ENCODE assay signal across 9 mouse cellular contexts in genomic region chr4:133480185-133480537, GRCm38 (mm10). TPM values are rescaled to one million over a fixed set of nuclear protein-coding genes. Genes with fewer than 3 reads are reported as not detected.
DNase-seq lines count a peak whose midpoint lies in the region; ATAC-seq and TF ChIP-seq lines count a peak whose summit lies in the region.
"Had no signal": no experiment of that assay in that cellular context is flagged by ENCODE, and none has a peak within 500 bp of the region (broad histone marks: within the 10 kb centered on the region; RNA-seq: fewer than 3 reads in every experiment).

No protein-coding gene starts in this region.

- H3K36me3 ChIP-seq in liver, adult 2 months (ENCODE audit: control insufficient read depth, insufficient read depth, low read length): no peaks in the 10 kb centered on the region
- H3K36me3 ChIP-seq in embryonic facial prominence, embryonic 14.5 days (ENCODE audit: control insufficient read depth, insufficient read depth, low read length): no peaks in the 10 kb centered on the region
- no peaks in the 10 kb centered on the region for H3K36me3 ChIP-seq in intestine, embryonic 14.5 days (ENCODE audit: control insufficient read depth, insufficient read depth, low read length)
- no peaks in the 10 kb centered on the region for H3K36me3 ChIP-seq in myocyte (ENCODE audit: control insufficient read depth, insufficient read depth)

- TF ChIP-seq POLR2A in liver, adult 2 months (IDR thresholded peaks at IDR 0.05; ENCODE audit: extremely low read depth, insufficient read depth, low read length): no peak
- no peak for TF ChIP-seq POLR2A in myocyte (IDR thresholded peaks at IDR 0.05; ENCODE audit: insufficient read length, low read depth)

- H3K27me3 ChIP-seq in liver, adult 2 months (ENCODE audit: control insufficient read depth, insufficient read depth, low read length): no peaks in the 10 kb centered on the region
- peaks cover 16% of the 10 kb centered on the region for H3K27me3 ChIP-seq in embryonic facial prominence, embryonic 14.5 days (replicated peaks; ENCODE audit: control insufficient read depth, insufficient read depth, low read length)
- peaks cover 42% of the 10 kb centered on the region for H3K27me3 ChIP-seq in intestine, embryonic 14.5 days (replicated peaks; ENCODE audit: control insufficient read depth, insufficient read depth, low read length)
- H3K27me3 ChIP-seq in myocyte (ENCODE audit: control insufficient read depth, insufficient read depth, insufficient read length): no peaks in the 10 kb centered on the region

- H3K4me2 ChIP-seq in embryonic facial prominence, embryonic 14.5 days (ENCODE audit: low read depth, low read length): peak overlapping the region; percentile 63
- peak overlapping the region; percentile 53 for H3K4me2 ChIP-seq in intestine, embryonic 14.5 days (ENCODE audit: low read length)
- peak overlapping the region; percentile 68 for H3K4me2 ChIP-seq in myocyte (ENCODE audit: low read depth)

- H3K9me3 ChIP-seq in embryonic facial prominence, embryonic 14.5 days (ENCODE audit: control insufficient read depth, low read length): no peaks in the 10 kb centered on the region
- H3K9me3 ChIP-seq in intestine, embryonic 14.5 days (ENCODE audit: control insufficient read depth, low read length): no peaks in the 10 kb centered on the region

- H3K79me2 ChIP-seq in liver, adult 2 months (ENCODE audit: control insufficient read depth, insufficient read depth, low read length): no peaks in the 10 kb centered on the region
- H3K79me2 ChIP-seq in myocyte (ENCODE audit: control insufficient read depth, insufficient read depth): no peaks in the 10 kb centered on the region

- peak; percentile 20 for ATAC-seq in embryonic facial prominence, embryonic 14.5 days (ENCODE audit: low read depth)
- peak; percentile 25 for ATAC-seq in intestine, embryonic 14.5 days (replicated peaks; ENCODE audit: low FRiP score, low TSS enrichment, low read depth)
- no peak for ATAC-seq in megakaryocyte progenitor cell, adult 5-6 weeks (replicated peaks; ENCODE audit: poor library complexity)

- peak overlapping the region; percentile 51; the same call in 1 of the 2 replicates for H3K4me3 ChIP-seq in liver, adult 2 months (ENCODE audit: insufficient read depth, low read depth, low read length)
- H3K4me3 ChIP-seq in embryonic facial prominence, embryonic 14.5 days (ENCODE audit: low read depth, low read length): peak overlapping the region; percentile 47
- peak overlapping the region; percentile 38 for H3K4me3 ChIP-seq in intestine, embryonic 14.5 days (ENCODE audit: low read depth, low read length)
- peak overlapping the region; percentile 22 for H3K4me3 ChIP-seq in myocyte

- no peak for DNase-seq in liver, adult 2 months (ENCODE audit: extremely low read depth, low read depth, low spot score)
- no peak for DNase-seq in liver
- no peak for DNase-seq in embryonic facial prominence, embryonic 14.5 days (ENCODE audit: low spot score)
- DNase-seq in intestine, embryonic 14.5 days (ENCODE audit: low spot score): no peak
- DNase-seq in urinary bladder, postnatal 10 days (ENCODE audit: low spot score): no peak
- DNase-seq in cerebellum, postnatal 25 days: no peak

- TF ChIP-seq CTCF in liver, adult 2 months (IDR thresholded peaks at IDR 0.05; ENCODE audit: low read depth, low read length): no peak

- WGBS in liver, adult 2 months: 5% methylated on average over 33 of the region's 34 CpGs
- WGBS in embryonic facial prominence, embryonic 14.5 days: 0% methylated on average over 19 of the region's 34 CpGs
- WGBS in intestine, embryonic 14.5 days: 4% methylated on average over 34 of the region's 34 CpGs

- no peak overlapping the region for H3ac ChIP-seq in myocyte (ENCODE audit: control insufficient read depth, insufficient read length)

- H3K4me1 ChIP-seq in liver, adult 2 months (ENCODE audit: control insufficient read depth, insufficient read depth, low read length): peaks cover 1% of the 10 kb centered on the region; the same call in 1 of the 2 replicates
- peaks cover 15% of the 10 kb centered on the region for H3K4me1 ChIP-seq in embryonic facial prominence, embryonic 14.5 days (ENCODE audit: control insufficient read depth, insufficient read depth, low read length)
- H3K4me1 ChIP-seq in intestine, embryonic 14.5 days (replicated peaks; ENCODE audit: control insufficient read depth, insufficient read depth, low read length): peaks cover 8% of the 10 kb centered on the region

- no peak overlapping the region for H3K27ac ChIP-seq in liver, adult 2 months (replicated peaks; ENCODE audit: insufficient read depth, low read depth, low read length)
- H3K27ac ChIP-seq in embryonic facial prominence, embryonic 14.5 days (replicated peaks; ENCODE audit: low read depth, low read length): no peak overlapping the region
- H3K27ac ChIP-seq in intestine, embryonic 14.5 days (ENCODE audit: low read depth): no peak overlapping the region

- peak overlapping the region; percentile 31; the same call in 1 of the 2 replicates for H3K9ac ChIP-seq in liver, adult 2 months (ENCODE audit: low read depth, low read length)
- peak overlapping the region; percentile 40 for H3K9ac ChIP-seq in embryonic facial prominence, embryonic 14.5 days (ENCODE audit: low read depth, low read length)
- peak overlapping the region; percentile 25 for H3K9ac ChIP-seq in intestine, embryonic 14.5 days (ENCODE audit: low read length)

TF ChIP-seq in myocyte, 11 proteins besides CTCF, POLR2A, EP300 and RAD21:
- TF ChIP-seq TCF3 (IDR thresholded peaks at IDR 0.05; ENCODE audit: insufficient read length, low read depth) (no peak), MYOD1 (IDR thresholded peaks at IDR 0.05; ENCODE audit: control insufficient read depth in 1 of 3, insufficient read length in 2 of 3, low read depth in 2 of 3) (no peak), E2F4 (IDR thresholded peaks at IDR 0.05; ENCODE audit: insufficient read depth) (no peak), USF1 (IDR thresholded peaks at IDR 0.05; ENCODE audit: low read depth) (no peak), MAX (IDR thresholded peaks at IDR 0.05; ENCODE audit: low read depth) (no peak)
TF ChIP-seq in myocyte: peak in this region for 0.

RNA-seq across cellular contexts. Expression of gene Tent5b, which starts 0.2 kb away (rescaled TPM):
- 0.07 and 0.09 TPM in 2 replicates for total RNA-seq in liver, adult 2 months (2014; rRNA removed)
- 0.06 and 0.16 TPM in 2 replicates for polyA plus RNA-seq in liver, adult 2 months (2012; rRNA removed)
- polyA plus RNA-seq in embryonic facial prominence, embryonic 14.5 days (2014; fragmentation: Nextera tagmentation; extraction: Ambion mirVana): 1.4 and 2.8 TPM in 2 replicates
- polyA plus RNA-seq in intestine, embryonic 14.5 days (2014; fragmentation: Nextera tagmentation; extraction: Ambion mirVana): 0.23 and 0.38 TPM in 2 replicates
- polyA plus RNA-seq in myocyte (2012; fragmentation: generic; extraction: Trizol): 3.3 TPM
- total RNA-seq in megakaryocyte progenitor cell, adult 5-6 weeks (2015): 0.15 TPM in 1 of 2 replicates, not detected in the other
- not detected in 2 replicates for total RNA-seq in megakaryocyte progenitor cell, adult 5-6 weeks (2017)

RNA-seq across cellular contexts. Expression of gene Trnp1, which starts 18.2 kb away (rescaled TPM):
- not detected in 2 replicates for total RNA-seq in liver, adult 2 months (2014; rRNA removed)
- polyA plus RNA-seq in liver, adult 2 months (2012; rRNA removed): 0.05 and 0.10 TPM in 2 replicates
- 9.0 TPM in 2 replicates for polyA plus RNA-seq in embryonic facial prominence, embryonic 14.5 days (2014; fragmentation: Nextera tagmentation; extraction: Ambion mirVana)
- 1.1 and 2.4 TPM in 2 replicates for polyA plus RNA-seq in intestine, embryonic 14.5 days (2014; fragmentation: Nextera tagmentation; extraction: Ambion mirVana)
- polyA plus RNA-seq in myocyte (2012; fragmentation: generic; extraction: Trizol): 0.37 TPM
- total RNA-seq in megakaryocyte progenitor cell, adult 5-6 weeks (2015): not detected in 2 replicates
- not detected in 2 replicates for total RNA-seq in megakaryocyte progenitor cell, adult 5-6 weeks (2017)

RNA-seq across cellular contexts. Expression of gene Kdf1, which starts 38.6 kb away (rescaled TPM):
- total RNA-seq in liver, adult 2 months (2014; rRNA removed): 1.7 and 2.5 TPM in 2 replicates
- polyA plus RNA-seq in liver, adult 2 months (2012; rRNA removed): 6.9 and 7.4 TPM in 2 replicates
- polyA plus RNA-seq in embryonic facial prominence, embryonic 14.5 days (2014; fragmentation: Nextera tagmentation; extraction: Ambion mirVana): 11.6 and 12.6 TPM in 2 replicates
- 32.9 and 34.5 TPM in 2 replicates for polyA plus RNA-seq in intestine, embryonic 14.5 days (2014; fragmentation: Nextera tagmentation; extraction: Ambion mirVana)
- 0.01 TPM for polyA plus RNA-seq in myocyte (2012; fragmentation: generic; extraction: Trizol)
- total RNA-seq in megakaryocyte progenitor cell, adult 5-6 weeks (2015): not detected in 2 replicates
- not detected in 2 replicates for total RNA-seq in megakaryocyte progenitor cell, adult 5-6 weeks (2017)
- total RNA-seq: gastrocnemius, adult 18-20 months had no signal
